Mouse (Mus musculus) limb, embryonic 10.5 days (tissue): ENCODE results near the gene Tpcn1. TPM values are rescaled to one million over a fixed set of nuclear protein-coding genes. Genes with fewer than 3 reads are reported as not detected.

ENCODE experiments used
- DNase-seq: peaks from one replicate; pipeline ENCODE4 v3.0.0-alpha.2; 2017; ENCODE audit warnings: low spot score
- H3K27ac ChIP-seq: fragments of 300-500 bp; sonication (generic); 2 replicates; pipeline ENCODE4 v1.5.1; 2016; ENCODE audit warnings: mild to moderate bottlenecking
- H3K27me3 ChIP-seq: fragments of 300-500 bp; sonication (generic); 2 replicates; pipeline ENCODE4 v1.6.1; 2016; ENCODE audit warnings: low read depth, mild to moderate bottlenecking; ENCODE audit not compliant: poor library complexity, severe bottlenecking
- H3K36me3 ChIP-seq: fragments of 300-500 bp; sonication (generic); 2 replicates; pipeline ENCODE4 v1.6.1; 2016; ENCODE audit warnings: mild to moderate bottlenecking, moderate library complexity
- H3K4me1 ChIP-seq: fragments of 300-500 bp; sonication (generic); 2 replicates; pipeline ENCODE4 v1.6.1; 2016
- H3K4me3 ChIP-seq: fragments of 300-500 bp; sonication (generic); 2 replicates; pipeline ENCODE4 v1.5.1; 2016; ENCODE audit warnings: mild to moderate bottlenecking, moderate library complexity
- H3K9me3 ChIP-seq: fragments of 300-500 bp; sonication (generic); replicated peaks from 2 replicates; pipeline ENCODE4 v1.6.1; 2016; ENCODE audit warnings: mild to moderate bottlenecking
- WGBS: fragments of 180-500 bp; shearing (Covaris S2); methylation state at CpG from one replicate; pipeline ENCODE4 v1.1.7; 2016; 5-methylcytosine and 5-hydroxymethylcytosine counted together
- polyA plus RNA-seq: library from polyadenylated mRNA; unstranded; fragments of >200 nt; fragmentation: Nextera tagmentation; extraction: Ambion mirVana; gene quantifications from 2 replicates; pipeline ENCODE4 v1.2.1, GENCODE M21; 2016

The Tpcn1 gene
- polyA plus RNA-seq = 12.3 and 13.2 TPM in 2 replicates

DNA sequence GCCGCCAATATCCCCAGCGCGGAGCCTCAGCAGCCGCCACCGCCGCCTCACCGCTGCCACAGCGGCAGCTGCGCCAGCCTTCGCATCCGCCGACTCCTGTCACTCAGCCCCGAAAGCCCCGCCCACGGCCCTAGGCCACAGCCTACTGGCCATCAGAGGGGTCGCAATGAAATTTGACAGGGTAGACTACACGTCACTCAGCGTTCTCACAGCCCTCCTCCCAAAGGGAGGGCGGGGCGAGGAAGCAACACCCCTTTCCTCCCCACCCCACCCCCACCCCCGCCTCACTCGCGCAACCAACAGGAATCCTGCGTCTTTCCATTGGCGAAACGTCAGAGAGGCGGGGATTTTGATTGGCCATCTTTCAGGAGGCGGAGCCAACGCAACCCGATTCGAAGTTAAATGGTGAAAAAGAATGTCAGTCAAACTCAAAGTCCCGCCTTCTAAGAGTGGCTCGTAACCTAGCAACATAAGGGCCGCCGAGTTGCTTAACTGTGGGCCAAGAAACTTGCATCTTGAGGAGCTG, at the start of gene Tpcn1, which contains the start of gene Iqcd:
Tpcn1 (minus strand) TSS at position 105 of the 526 bp plus-strand sequence.
Iqcd (plus strand) TSS at position 448 of the 526 bp plus-strand sequence.
- Histone ChIP-seq H3K36me3 (peaks cover 13% of the 10 kb centered on the region), H3K4me3 (peak within 1 kb of the TSS; percentile 84), H3K27ac (peak within 1 kb of the TSS; percentile 87), H3K27me3 (0 out of 2 replicates have a peak, but pooled peaks cover 8% of the 10 kb centered on the region), H3K9me3 (no peaks in the 10 kb centered on the region), H3K4me1 (peaks cover 39% of the 10 kb centered on the region)
- DNase-seq = peak; percentile 98
- WGBS = 0% methylated on average over 35 of the region's 35 CpGs

DNA sequence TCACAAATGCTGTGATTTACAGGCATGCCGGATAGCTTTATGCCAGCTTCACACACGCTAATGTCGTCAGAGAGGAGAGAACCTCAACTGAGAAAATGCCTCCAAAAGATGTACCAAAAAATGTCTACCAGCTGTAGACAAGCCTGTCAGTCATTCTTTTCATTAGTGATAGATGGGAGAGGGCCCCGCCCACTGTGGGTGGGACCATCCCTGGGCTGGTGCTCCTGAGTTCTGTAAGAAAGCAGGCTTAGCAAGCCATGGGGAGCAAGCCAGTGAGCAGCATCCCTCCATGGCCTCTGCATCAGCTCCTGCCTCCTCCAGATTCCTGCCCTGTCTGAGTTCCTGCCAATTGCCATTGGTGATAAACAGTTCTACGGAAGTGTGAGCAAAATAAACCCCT, 47.2 kb upstream of the Tpcn1 start:
- Histone ChIP-seq H3K4me1 (peaks cover 6% of the 10 kb centered on the region; the same call in 1 of the 2 replicates), H3K27me3 (peaks cover 28% of the 10 kb centered on the region), H3K36me3 (no peaks in the 10 kb centered on the region), H3K9me3 (no peaks in the 10 kb centered on the region), H3K27ac (no peak overlapping the region), H3K4me3 (no peak overlapping the region)
- no peak for DNase-seq
- WGBS = 84% methylated on average over 5 of the region's 5 CpGs

DNA sequence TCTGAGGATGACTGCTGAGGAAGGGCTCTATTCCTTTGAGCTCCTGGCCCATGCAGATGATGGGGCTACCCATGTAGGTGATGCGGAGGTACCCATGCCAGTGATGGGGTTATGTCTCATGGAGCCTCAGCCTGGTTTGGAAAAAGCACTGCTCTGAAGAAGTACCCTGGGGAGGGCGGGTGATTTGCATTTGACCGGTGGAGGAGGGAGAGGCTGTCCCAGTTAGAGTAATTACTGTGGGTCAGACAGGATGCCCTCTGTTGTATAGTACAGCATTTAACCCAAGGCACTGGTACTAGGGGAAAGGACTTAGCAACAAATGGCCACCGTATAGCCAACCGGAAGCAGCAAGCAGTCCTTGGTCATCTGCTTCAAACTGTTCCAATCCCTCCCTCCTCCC, 46.4 kb upstream of the Tpcn1 start:
- DNase-seq = no peak
- 40% methylated on average over 5 of the region's 5 CpGs for WGBS
- peaks cover 6% of the 10 kb centered on the region; the same call in 1 of the 2 replicates for H3K4me1 ChIP-seq
- no peak overlapping the region for H3K27ac ChIP-seq
- no peak overlapping the region for H3K4me3 ChIP-seq
- H3K9me3 ChIP-seq = no peaks in the 10 kb centered on the region
- peaks cover 36% of the 10 kb centered on the region for H3K27me3 ChIP-seq
- no peaks in the 10 kb centered on the region; the same call in 1 of the 2 replicates for H3K36me3 ChIP-seq

DNA sequence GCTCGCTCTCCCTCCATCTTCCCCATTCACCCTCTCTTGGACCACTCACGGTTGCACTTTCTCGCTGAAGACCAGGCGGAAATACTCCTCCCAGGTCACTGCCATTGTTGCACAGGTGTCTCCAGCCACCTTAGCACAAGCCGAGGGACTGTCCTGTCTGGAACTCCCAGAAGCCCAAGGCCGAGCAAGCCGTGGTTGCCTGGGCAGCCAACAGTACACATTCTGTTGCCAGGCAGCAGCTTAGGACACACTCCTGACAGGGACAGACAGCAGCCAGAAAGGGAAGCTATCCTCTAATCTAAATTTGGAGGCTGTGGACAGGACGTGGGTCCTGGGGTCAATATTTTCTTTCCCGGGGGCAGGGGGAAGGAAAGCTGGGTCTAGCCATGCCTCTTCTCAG, 45.7 kb upstream of the Tpcn1 start, which contains the start of gene Cfap73:
Cfap73 (minus strand) TSS at position 105 of the 400 bp plus-strand sequence.
- WGBS = 67% methylated on average over 9 of the region's 9 CpGs

DNA sequence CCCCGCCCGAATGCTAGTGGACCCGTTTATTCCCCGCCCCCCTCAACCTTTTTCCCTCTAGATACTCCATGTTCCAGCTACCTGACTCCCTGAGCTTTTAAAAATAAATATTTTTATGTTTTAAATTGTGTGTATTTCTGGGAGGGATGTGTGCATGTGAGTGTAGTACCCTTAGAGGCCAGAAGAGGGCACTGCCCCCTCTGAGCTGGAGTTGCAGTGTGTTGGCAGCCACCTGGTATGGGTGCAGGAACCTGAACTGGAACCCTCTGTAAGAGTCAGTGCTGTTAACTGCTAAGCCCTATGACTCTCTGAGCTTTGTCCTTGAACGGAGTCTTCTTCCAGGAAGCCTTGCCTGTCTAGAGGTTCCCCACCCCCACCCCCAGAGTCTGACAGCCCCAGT, 43.4 kb upstream of the Tpcn1 start:
- Histone ChIP-seq H3K27me3 (peaks cover 50% of the 10 kb centered on the region), H3K4me1 (peaks cover 6% of the 10 kb centered on the region; the same call in 1 of the 2 replicates), H3K36me3 (peaks cover 21% of the 10 kb centered on the region), H3K9me3 (no peaks in the 10 kb centered on the region), H3K27ac (no peak overlapping the region), H3K4me3 (0 out of 2 replicates have a peak overlapping the region, but pooled peaks have one; percentile 38)
- WGBS = 91% methylated on average over 5 of the region's 5 CpGs
- DNase-seq = no peak

More for the DNA sequence above, 45.7 kb upstream of the Tpcn1 start, which contains the start of gene Cfap73:
- no peak for DNase-seq
- no peaks in the 10 kb centered on the region for H3K9me3 ChIP-seq
- no peaks in the 10 kb centered on the region; the same call in 1 of the 2 replicates for H3K36me3 ChIP-seq
- H3K4me3 ChIP-seq = no peak within 1 kb of the TSS
- peaks cover 6% of the 10 kb centered on the region; the same call in 1 of the 2 replicates for H3K4me1 ChIP-seq
- H3K27me3 ChIP-seq = peaks cover 43% of the 10 kb centered on the region
- no peak within 1 kb of the TSS for H3K27ac ChIP-seq

DNA sequence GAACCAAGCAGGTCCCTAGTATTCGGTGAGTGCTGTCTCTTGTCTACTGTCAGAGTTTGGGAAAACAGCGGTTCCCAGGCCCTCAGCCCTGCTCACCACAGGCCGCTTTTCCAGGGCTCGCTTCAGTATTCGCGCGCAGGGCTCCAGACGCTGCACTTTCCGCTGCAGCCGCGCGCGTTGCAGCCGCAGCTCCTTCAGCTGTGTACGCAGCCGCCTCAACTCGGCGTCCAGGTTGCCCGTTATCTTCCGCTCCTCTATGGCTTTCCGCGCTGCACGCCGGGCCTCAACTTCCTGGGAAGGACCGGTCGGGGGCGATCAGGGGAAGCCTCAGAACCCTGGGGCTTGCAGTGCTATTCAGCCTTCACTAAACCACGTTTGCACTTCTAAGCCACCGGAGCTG, 42.7 kb upstream of the Tpcn1 start:
- peak overlapping the region; percentile 38 for H3K4me3 ChIP-seq
- no peak overlapping the region for H3K27ac ChIP-seq
- H3K27me3 ChIP-seq = peaks cover 50% of the 10 kb centered on the region
- WGBS = 11% methylated on average over 29 of the region's 29 CpGs
- DNase-seq = no peak
- H3K9me3 ChIP-seq = no peaks in the 10 kb centered on the region
- peaks cover 28% of the 10 kb centered on the region for H3K36me3 ChIP-seq
- peaks cover 13% of the 10 kb centered on the region for H3K4me1 ChIP-seq

DNA sequence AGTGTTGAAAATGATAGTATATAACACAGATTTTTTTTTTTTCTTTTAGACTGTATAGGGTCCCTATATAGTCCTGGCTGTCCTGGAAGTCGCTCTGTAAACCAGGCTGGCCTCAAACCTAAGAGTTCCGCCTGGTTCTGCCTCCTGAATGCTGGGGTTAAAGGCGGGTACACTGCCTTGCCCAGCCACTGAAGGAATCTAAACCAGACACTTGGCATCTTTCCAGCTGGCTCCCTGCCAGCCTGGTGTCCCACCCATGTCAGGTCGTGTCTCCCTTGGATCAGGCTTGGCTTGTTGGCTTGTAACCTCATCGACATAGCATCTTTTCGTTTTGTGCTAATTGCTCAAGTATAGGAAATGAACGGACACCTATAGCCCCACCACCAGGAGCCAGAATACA, 40.2 kb upstream of the Tpcn1 start:
- Histone ChIP-seq H3K27me3 (peaks cover 47% of the 10 kb centered on the region), H3K36me3 (peaks cover 53% of the 10 kb centered on the region), H3K27ac (no peak overlapping the region), H3K4me3 (no peak overlapping the region), H3K9me3 (no peaks in the 10 kb centered on the region), H3K4me1 (peaks cover 13% of the 10 kb centered on the region)
- 87% methylated on average over 7 of the region's 7 CpGs for WGBS
- DNase-seq = no peak

DNA sequence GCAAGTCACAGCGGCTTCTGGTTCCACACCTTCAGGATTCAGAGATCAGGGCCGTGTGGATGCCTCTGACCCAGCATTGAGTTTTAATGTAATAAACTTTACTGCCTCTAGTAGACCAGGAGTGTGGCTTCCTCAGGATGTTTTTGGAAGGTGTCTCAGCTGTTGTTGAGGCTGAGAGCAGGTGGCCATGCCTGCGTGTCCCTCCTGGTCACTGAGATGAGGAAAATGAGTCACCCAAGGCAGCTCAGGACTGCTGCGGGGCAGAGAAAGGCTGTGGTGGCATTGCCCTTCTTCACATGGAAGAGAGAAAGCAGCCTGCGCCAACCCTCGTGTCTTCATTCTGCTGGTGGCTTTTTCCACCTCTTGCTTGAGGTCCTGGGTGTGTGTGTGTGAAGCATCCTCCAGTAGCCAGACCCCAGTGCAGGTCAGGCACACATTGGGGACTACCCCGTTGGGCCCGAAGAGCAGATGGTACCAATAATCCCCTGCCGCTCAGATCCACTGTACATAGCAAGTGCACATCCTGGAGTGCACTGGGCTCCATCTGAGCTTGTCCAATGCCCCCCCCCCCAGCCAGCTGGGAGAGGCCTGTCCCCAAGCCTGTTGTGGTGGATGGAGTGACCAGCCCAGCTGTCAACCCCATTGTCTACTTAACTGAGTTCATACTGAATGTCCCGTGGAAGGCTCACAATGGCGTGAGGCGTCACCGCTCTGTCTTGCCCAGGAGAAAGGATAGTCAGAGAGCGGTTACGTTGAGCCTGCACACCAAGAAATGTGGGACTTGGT, 39.2 kb upstream of the Tpcn1 start:
- Histone ChIP-seq H3K27me3 (peaks cover 42% of the 10 kb centered on the region), H3K9me3 (no peaks in the 10 kb centered on the region), H3K4me1 (peaks cover 13% of the 10 kb centered on the region), H3K36me3 (peaks cover 62% of the 10 kb centered on the region), H3K27ac (no peak overlapping the region), H3K4me3 (no peak overlapping the region)
- DNase-seq = no peak
- 93% methylated on average over 15 of the region's 15 CpGs for WGBS

DNA sequence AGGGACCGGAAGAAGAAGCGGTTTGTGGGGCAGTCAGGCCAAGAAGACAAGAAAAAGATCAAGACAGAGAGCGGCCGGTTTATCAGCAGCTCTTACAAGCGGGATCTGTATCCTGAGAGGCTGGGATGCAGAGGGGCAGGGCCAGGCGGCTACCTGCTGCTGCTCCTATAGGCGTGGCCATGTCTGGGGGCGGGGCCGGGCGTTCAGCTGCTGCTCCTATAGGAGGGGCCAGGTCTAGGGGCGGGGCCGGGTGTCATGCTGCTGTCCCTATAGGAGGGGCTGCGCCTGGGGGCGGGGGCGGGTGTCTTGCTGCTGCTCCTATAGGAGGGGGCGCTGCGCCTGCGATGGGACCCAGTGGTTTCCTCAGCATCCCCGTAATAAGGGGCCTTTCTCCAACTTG, 37.9 kb upstream of the Tpcn1 start:
- peaks cover 75% of the 10 kb centered on the region for H3K36me3 ChIP-seq
- no peaks in the 10 kb centered on the region for H3K9me3 ChIP-seq
- peaks cover 29% of the 10 kb centered on the region for H3K27me3 ChIP-seq
- DNase-seq = peak; percentile 71
- 21% methylated on average over 19 of the region's 19 CpGs for WGBS
- peaks cover 18% of the 10 kb centered on the region for H3K4me1 ChIP-seq
- H3K4me3 ChIP-seq = no peak overlapping the region
- H3K27ac ChIP-seq = no peak overlapping the region

DNA sequence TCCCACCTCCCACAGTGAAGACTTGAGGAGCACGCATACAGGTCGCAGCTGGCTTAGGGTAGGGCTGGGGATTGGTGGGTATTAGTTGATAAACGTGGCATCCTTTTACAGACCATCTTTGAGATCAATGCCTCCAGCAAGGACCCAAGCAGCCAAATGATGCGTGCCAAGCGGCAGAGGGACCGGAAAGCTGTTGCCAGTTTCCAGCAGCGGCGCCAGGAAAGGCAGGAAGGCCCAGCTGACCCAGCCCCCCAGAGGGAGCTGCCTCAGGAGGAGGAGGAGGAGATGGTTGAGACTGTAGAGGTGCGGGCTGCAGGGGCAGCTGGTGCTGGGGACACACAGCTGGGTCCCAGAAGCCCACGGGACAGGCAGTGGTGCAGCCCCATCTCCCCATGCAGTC, 36.0 kb upstream of the Tpcn1 start:
- Histone ChIP-seq H3K4me1 (peaks cover 13% of the 10 kb centered on the region), H3K9me3 (no peaks in the 10 kb centered on the region), H3K27me3 (peaks cover 9% of the 10 kb centered on the region), H3K27ac (no peak overlapping the region), H3K36me3 (peaks cover 95% of the 10 kb centered on the region), H3K4me3 (no peak overlapping the region)
- no peak for DNase-seq
- 94% methylated on average over 10 of the region's 10 CpGs for WGBS

DNA sequence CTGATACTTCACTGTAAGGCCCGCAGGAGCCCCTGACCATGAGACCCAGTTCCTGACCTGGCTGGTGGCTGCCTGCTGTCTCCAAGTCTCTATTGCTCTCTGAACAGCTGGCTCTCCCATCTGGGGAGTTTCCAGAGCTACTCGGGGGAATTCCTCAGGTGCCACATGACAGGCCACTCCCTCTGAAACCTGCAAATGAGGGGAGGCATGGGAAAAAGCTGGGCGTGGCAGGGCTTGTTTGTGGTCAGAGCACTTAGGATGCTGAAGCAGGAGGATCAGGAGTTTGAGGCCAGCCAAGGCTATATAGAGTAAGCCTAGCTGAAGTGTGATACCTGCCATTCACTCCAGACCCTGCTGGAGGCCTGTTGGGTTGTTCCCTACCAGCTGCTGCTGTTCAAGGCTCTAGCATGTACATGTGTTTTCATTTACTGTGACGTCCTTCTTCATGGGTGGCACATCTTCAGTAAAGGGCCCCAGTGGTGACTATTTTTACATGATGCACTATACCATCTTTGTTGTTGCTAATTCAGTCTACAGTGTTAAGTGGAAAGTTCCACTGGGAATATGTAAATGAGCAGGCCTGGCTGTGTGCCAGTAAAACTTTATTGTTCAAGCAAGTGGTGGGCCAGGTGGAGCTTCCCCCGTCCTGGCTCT, 33.9 kb upstream of the Tpcn1 start:
- Histone ChIP-seq H3K4me1 (peaks cover 13% of the 10 kb centered on the region), H3K36me3 (peaks cover 99% of the 10 kb centered on the region), H3K9me3 (no peaks in the 10 kb centered on the region), H3K27ac (no peak overlapping the region), H3K27me3 (no peaks in the 10 kb centered on the region), H3K4me3 (no peak overlapping the region)
- 72% methylated on average over 5 of the region's 5 CpGs for WGBS
- no peak for DNase-seq

DNA sequence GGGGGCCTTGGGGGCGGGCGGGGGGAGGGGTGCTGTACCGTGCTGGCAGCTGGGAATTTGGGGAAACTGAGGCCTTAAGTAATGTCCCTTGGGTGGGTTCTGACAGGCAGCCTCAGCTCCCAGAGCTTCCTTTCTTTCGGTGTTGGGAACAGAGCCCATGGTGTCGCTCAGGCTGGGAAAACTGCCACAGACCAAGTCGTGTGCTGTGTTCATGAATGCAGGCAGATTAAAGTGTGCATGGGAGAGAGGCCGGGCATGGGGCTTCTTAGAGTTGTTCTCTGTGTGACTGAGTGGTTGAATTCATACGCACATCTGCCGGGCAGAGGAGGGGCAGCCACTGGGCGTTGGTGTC, 33.3 kb upstream of the Tpcn1 start:
- Histone ChIP-seq H3K27ac (no peak overlapping the region), H3K4me1 (peaks cover 12% of the 10 kb centered on the region), H3K9me3 (no peaks in the 10 kb centered on the region), H3K4me3 (no peak overlapping the region), H3K36me3 (peaks cover 99% of the 10 kb centered on the region), H3K27me3 (no peaks in the 10 kb centered on the region)
- DNase-seq = no peak
- 97% methylated on average over 10 of the region's 10 CpGs for WGBS
